Mouse (Mus musculus): ENCODE results near the gene Btbd16.

DNA sequence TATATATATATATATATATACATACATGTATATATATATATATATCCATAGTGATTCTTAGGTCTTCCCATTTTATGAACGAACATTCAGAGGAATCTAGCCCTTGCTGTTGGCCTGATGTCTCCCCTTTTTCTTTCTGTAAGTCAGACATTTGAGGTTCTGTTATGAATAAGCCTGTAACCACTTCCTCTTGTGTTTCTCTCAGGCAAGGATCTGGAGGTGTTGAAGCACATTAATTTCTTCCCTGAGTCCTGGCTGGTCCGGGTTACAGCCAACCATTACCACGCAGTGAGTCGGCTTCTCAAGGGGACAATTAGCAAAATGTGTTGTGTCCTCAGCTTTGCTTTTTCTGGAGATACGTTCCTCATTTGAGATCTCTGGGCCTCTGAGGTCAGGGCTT lies 44.9 kb downstream of the Btbd16 start:
- TF ChIP-seq CTCF (IDR thresholded peaks at IDR 0.05; ENCODE audit: low read depth, low read length) (no peak), POLR2A (IDR thresholded peaks at IDR 0.05; ENCODE audit: extremely low read depth, insufficient read depth, low read length) (no peak)

All from liver, adult 2 months (tissue).